Mouse (Mus musculus) urinary bladder, postnatal 25 days (tissue): ENCODE measurements around the gene Tnks1bp1.
A peak's percentile ranks its signal among the peaks of the same experiment; 100 is the strongest.

Source experiments
- DNase-seq: peaks from one replicate; pipeline ENCODE4 v3.0.0; 2022; ENCODE audit warnings: low spot score

The Tnks1bp1 gene

DNA sequence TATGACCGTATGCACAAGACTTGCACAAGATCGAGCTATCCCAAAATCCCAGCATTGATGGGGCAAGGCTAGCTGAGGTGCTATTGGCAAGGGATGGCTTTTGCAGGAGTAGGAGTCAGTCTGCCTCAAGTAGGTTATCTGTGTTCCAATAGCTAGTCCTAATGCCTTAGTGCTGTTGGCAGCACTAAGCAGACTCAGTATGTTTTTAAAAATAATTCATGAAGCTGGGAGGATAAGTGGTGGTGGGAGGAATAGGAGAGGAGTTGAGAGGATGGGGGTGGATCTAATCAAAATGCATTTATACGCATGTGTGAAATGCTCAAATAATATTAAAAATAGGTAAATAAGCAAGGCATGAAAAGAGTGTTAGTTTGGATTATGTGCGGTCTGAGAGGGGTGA is 43.5 kb downstream of the Tnks1bp1 start:
- no peak for DNase-seq

GRCm38 (mm10) chr2:85093376-85093775 is 45.6 kb downstream of the Tnks1bp1 start:
- no peak for DNase-seq

DNA sequence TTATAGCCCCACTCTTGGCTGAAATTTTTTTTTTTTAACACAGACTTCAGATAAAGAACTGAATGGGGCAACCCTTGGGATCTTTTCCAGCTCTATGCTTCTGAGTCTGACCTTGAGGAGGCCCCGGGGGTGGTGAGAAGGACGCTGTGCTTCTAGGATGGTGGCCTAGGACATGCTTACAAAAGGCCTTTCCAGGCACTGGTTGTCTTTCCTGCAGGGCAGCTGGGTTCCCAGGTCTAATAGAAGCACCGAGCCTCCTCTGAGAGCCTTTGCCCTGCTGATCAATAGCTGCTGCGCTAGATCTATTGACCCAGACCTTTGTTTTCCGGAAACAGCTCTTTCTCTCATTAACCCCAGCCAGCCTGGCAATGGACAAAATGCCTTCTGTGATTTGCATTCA is 48.1 kb downstream of the Tnks1bp1 start:
- no peak for DNase-seq

GRCm38 (mm10) chr2:85098014-85098413 is 50.2 kb downstream of the Tnks1bp1 start:
- no peak for DNase-seq

- DNase-seq: peak; percentile 45
Observed at GRCm38 (mm10) chr2:85098824-85099511, 51.1 kb downstream of the Tnks1bp1 start.

- DNase-seq: no peak
Observed at GRCm38 (mm10) chr2:85103201-85103600, 55.4 kb downstream of the Tnks1bp1 start.

DNA sequence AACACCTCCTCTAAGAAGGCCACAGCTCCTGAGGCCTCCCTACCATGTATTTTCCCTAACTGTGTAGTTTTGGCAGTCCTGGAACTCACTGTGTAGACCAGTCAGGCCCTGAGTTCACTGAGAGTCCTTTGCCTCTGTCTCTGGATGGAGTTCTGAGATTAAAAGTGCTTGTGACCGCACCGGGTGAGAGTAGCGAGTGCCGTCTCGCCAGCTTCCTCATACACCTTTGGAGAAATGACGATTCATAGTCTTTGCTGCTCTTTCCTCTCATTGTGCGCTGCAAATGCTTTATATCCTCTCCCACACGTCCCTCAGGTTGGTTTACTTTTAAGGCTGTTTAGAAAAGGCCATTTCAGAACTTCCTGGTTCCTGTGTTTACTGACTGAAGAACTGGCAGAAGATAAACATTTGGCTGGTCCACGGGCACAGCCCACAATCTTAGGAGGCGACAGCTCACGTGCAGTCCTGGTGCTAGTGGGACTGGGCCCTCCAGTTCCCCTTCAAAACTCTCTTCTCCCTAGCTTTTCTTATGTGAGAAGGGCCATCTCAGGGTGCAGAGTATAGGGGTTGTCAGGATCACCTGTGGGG is 57.7 kb downstream of the Tnks1bp1 start:
- no peak for DNase-seq

DNA sequence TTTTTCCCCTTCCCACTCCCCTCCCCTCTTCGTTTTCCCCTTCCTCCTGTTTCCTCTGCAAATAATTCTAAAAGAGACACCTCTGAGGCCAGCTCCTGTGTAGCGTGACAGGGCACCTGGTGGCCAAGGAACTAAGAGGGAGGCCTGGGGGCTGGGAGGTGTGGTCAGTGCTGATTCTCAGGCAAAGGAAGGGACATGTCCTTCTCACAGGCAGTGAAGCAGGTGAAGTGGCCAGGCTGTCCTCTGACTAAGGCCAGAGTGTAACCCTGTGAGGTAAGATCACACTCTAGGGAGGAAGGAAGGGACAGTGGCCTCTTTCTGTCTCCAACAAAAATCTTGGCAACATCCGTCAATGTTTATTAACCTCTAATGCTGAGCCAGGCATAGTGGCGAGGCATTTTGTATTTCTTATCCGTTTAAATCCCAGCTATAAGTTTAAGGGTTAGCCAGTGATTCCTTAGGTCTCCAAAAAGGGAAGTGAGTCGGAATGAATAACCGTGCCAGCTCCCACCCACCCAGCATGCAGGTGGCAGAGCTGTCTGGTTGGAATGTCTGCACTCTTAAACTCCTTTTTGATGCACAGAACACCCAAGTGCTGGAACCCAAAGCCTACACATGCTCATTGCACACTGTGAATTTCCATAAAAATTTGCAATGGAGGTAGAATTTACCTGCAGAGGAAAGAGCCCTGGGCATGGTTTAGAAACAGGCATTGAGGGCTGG is 58.4 kb downstream of the Tnks1bp1 start:
- DNase-seq: no peak

- no peak for DNase-seq
Observed at GRCm38 (mm10) chr2:85106941-85107340, 59.1 kb downstream of the Tnks1bp1 start.

DNA sequence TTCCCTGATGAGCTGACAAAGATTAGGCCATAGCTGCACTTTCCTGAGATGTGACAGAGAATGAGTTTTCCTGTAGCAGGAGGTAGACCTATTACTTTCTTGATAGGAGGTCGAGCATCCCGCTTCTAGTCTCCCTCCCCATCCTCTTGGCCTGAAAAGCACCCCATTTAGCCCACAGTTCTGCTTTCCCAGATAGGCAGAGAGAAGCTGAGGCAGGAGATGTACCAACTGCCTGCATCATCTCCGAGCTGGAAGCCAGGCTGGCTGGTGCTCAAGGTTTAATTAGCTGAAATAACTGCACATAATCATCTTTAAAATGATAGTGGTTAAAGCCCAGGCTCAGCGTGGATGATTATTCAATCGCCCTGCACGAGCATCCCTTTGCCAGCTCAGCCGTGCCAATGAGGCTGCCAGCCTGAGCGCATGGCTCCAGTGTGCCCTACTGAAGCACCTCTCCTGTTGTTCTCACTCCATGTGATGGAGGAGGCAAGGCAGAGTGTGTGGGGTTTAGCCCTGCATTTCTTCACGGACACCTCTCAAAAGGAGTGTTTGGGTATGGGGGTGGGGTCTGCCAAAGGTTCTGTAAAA is 62.6 kb downstream of the Tnks1bp1 start:
- no peak for DNase-seq
